8 mouse cellular contexts compared by ENCODE assay signal in the genomic region with DNA sequence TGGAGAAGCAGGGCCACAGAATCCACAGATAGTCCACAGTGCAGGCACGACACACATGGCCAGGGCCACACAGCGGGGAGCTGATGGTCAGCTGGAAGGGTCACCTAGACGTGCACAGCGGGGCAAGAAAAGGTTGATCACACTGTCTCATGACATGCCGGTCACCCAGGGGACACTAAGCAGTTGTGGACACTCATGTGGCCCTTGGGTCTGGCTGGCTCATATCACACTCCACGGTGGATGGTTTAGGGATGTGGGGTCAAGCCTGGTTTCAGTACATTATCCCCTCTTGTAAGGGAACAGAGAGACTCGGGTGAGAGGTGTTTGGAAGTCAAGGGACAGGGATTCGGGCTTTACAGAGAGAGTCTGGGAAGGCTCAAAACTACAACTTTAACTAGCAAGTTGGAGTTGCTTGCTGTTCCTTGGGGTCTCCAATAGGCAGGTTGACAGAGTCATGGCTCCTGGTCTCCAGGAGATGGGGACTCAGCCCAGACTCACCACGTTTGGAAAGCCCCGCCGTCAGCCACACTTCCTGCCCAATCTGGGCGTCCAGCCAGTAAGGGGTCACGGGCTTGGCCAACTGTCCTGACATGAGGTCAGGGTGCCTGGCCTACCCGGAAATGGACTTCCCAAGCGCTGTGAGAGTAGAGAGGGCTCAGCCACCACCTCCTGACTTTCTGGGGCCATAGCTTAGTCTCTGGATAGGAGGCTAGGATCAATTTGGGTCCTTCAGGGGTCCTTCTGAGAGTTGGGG. TPM values are rescaled to one million over a fixed set of nuclear protein-coding genes. Genes with fewer than 3 reads are reported as not detected.
DNase-seq lines count a peak whose midpoint lies in the region; ATAC-seq lines count a peak whose summit lies in the region.

No protein-coding gene starts in this region.

- no peak for ATAC-seq in frontal cortex, adult (ENCODE audit: low TSS enrichment)

- DNase-seq in right cerebral cortex, postnatal 25 days = peak; percentile 22
- DNase-seq in right cerebral cortex, adult 2 months (ENCODE audit: low spot score in 2 of 2) = no peak
- DNase-seq in gastrocnemius, postnatal 25 days = peak; percentile 63
- peak; percentile 93 for DNase-seq in kidney, postnatal 25 days
- DNase-seq in ovary, postnatal 36 days (ENCODE audit: low spot score) = peak; percentile 59
- no peak for DNase-seq in embryo, embryonic 10.5 days (ENCODE audit: low spot score)
- DNase-seq in T-cell, adult 2 months (ENCODE audit: low spot score) = no peak

RNA-seq across cellular contexts. Expression of a gene that starts 20.4 kb away (rescaled TPM):
- total RNA-seq in gastrocnemius, postnatal 25 days (2021) = 10 to 100 TPM; 22.2 to 22.3 TPM

Comparison
In these comparisons a context has a peak if more than half of its experiments do, and no peak if none do; other contexts are left out.
1. DNase-seq: peak in right cerebral cortex, postnatal 25 days (single experiment), gastrocnemius, postnatal 25 days (single experiment), kidney, postnatal 25 days (2 of 2) and ovary, postnatal 36 days (single experiment); none in right cerebral cortex, adult 2 months (0 of 2), embryo, embryonic 10.5 days (single experiment) and T-cell, adult 2 months (single experiment).